Mouse (Mus musculus): Measurements from ENCODE around the gene Tmtc1. TPM values are rescaled to one million over a fixed set of nuclear protein-coding genes. Genes with fewer than 3 reads are reported as not detected.

Gene Tmtc1
- total RNA-seq, 2 experiments from 2014 or later = 55.4 to 64.8 TPM

DNA sequence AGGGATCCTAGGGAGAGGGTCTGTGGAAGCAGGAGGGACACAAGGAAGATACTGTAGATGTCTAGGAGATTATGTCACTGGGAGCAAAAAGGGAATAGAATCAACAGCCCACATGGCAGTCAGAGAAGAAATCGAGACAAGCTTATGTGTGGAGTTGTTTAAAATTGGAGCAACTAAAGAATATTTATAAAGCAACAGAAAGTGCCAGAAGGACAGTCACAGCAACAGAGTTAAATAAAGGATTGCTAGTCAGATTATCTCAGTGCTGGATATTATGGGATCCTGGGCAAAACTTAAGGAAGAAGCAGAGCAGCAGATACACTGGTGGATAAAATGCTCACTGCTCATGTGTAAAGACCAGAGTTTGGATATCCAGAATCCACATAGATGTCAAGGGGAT is 167.8 kb downstream of the Tmtc1 start:
- Histone ChIP-seq H3K4me3 (no peak overlapping the region), H3K27ac (no peak overlapping the region)
- TF ChIP-seq CTCF (IDR thresholded peaks at IDR 0.05) = no peak
- intact Hi-C loops (cut with DNase I) = no loop called here
- DNase-seq = no peak

DNA sequence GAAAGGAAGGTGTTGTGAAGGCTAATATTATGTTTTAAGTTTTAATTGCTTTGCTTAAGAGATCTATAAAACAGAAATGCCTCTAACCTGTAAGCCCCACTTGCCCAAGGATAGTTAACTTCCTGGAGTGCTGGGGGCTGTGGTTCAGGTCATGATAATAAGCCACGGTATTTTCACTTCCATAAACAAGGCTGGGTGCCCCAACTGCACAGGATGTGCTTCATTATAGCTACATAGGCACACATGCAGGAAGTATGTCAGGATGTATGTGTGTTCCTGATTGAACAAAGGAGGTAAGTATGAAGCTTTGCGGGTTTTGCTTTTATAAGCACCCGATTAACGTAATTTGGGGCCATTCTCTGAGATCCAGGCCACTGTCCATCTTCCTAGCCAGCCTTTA is 169.1 kb downstream of the Tmtc1 start:
- intact Hi-C loops (cut with DNase I) = no loop called here
- DNase-seq = no peak
- Histone ChIP-seq H3K27ac (no peak overlapping the region), H3K4me3 (no peak overlapping the region)
- TF ChIP-seq CTCF (IDR thresholded peaks at IDR 0.05) = no peak

DNA sequence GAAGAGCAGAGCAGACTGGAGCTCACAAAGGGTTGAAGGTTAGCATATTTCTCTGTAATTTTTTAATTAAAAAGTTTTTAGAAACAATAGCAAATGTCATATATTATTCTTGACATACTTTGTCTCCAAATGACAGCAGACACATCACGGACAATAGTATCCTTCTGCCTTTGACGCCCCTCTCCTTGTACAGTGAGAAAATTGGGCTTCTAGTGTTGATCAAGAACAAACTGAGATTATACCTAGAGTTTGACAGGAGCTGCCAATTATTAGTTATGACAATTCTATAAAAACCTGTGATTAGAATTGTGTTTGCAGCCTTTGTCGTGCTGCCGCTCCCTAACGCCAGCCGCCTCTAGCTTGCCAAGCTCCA is 183.5 kb downstream of the Tmtc1 start:
- intact Hi-C loops (cut with DNase I) = no loop called here
- no peak overlapping the region for H3K27ac ChIP-seq
- DNase-seq = no peak
- no peak for TF ChIP-seq CTCF (IDR thresholded peaks at IDR 0.05)
- no peak overlapping the region for H3K4me3 ChIP-seq

DNA sequence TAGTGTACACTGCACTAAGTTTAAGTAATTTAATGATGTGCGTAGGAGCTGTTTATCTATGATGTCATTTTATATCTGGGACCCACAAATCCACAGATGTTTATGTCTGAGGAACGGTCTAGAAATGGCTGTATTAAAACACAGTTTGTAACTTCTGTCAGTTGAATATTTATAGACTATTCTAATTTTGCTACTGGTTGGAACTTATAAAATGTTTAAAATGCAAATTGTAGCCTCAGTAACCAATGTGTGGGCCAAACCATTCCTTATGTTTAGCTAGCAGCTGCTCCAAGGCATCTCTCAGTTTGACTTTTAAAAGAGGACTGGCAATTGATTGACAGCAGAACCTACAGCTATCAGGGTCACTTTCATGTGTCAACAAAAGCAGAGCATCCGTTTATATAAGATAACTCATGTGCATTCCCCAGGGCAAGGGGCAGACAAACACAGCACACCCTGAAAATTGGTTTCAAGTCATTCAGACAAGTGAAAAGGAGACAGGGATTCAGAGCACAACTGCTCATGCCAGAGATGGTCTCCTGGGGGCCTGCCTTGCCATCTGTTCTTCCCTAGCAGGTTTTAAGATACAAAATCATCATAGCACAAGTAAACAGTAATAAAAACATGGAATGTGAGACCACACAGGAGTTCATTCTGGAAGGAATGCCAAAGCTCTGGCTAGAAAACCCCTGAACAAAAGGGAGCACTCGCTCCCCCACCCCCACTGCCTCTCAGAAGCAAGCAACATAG is 184.0 kb downstream of the Tmtc1 start:
- no peak for TF ChIP-seq CTCF (IDR thresholded peaks at IDR 0.05)
- intact Hi-C loops (cut with DNase I) = no loop called here
- Histone ChIP-seq H3K4me3 (no peak overlapping the region), H3K27ac (no peak overlapping the region)
- DNase-seq = peak; percentile 29

DNA sequence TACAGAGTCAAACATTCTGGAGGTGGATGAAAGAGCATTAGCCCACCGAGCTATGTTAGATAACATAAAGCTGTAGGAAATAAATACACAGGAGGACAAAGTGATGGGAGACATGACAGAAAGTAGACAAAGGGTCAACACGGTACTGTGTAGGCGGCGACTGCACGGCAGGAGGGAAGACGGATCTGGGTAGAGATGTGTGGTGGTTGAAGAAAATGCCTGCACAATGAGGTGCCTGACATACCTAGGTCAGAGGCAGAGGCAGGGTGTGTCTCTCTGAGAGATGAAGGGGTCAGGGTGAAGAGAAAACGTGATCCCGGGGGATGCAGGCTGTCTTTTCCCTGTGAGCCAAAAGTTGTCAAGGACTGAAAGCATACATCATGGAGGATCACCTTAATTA is 185.1 kb downstream of the Tmtc1 start:
- no peak for DNase-seq
- intact Hi-C loops (cut with DNase I) = no loop called here
- Histone ChIP-seq H3K27ac (no peak overlapping the region), H3K4me3 (no peak overlapping the region)
- no peak for TF ChIP-seq CTCF (IDR thresholded peaks at IDR 0.05)

DNA sequence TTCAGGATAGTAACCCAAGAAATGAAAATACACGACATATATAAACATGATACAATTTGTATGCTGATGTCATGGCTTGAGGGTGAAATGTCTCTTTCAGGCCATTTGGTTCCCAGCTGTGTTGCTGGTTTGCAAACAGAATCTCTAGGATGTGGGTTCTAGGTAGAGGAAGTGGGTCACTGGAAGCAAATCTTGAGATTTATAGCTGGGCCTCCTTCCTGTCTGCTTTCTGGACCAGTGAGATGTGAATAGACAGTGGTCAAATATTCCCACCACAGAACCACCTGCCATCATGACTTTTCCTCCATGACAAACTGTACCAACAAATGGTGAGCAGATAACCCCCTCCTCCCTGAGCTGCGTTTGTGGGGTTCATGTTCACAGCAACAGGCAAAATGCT is 186.4 kb downstream of the Tmtc1 start:
- Histone ChIP-seq H3K4me3 (no peak overlapping the region), H3K27ac (no peak overlapping the region)
- no peak for DNase-seq
- intact Hi-C loops (cut with DNase I) = no loop called here
- no peak for TF ChIP-seq CTCF (IDR thresholded peaks at IDR 0.05)

DNA sequence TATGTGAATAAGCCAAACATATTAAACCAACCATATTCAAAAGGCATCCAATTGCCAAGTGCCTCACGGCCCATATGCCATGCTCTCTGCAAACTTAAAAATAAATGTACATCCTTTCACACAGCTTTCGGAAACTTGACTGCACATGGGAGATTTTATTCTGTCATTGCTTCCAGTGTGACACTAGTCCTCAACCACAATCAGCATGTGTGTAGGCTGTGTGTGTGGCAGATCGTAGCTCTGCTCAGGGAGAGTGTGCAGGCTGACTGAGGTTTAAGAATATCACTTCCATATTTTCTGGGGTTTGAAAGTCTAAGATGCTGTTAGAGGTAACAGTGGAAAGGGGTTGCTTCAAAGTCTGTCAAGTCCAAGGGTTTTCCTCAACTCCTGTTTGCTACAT is 188.1 kb downstream of the Tmtc1 start:
- TF ChIP-seq CTCF (IDR thresholded peaks at IDR 0.05) = no peak
- Histone ChIP-seq H3K4me3 (no peak overlapping the region), H3K27ac (no peak overlapping the region)
- intact Hi-C loops (cut with DNase I) = no loop called here
- no peak for DNase-seq

DNA sequence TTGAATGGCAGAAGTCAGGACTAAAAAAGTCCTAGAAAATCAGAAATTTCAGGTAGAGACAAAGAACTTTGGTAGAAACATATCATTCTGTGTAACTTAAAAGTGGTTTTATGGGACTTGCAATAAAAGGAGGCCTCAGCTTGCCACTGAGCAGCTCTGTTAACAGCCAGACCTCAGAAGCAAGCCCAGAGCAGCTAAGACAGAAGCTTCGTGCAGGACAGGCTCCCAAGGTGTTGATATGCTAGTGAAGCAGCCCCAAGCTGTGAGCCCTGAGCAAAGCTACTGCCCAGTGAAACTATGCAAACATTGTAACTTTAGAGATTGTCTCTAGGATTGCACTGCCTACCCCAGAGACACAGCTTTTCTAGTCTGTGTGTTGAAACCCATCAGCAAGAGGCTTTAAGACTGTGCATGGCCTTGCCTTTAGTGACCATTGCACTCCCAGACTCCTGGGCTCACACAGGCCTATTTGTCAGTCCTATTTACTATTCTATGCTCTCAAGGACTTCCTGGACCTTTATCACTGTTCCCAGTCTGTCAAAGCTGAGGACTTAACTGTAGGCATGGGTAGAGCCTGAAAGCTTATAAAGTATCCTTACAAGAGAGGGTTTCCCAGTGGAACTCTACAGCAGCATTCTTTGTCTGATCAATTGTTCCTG is 188.7 kb downstream of the Tmtc1 start:
- Histone ChIP-seq H3K27ac (no peak overlapping the region), H3K4me3 (no peak overlapping the region)
- no peak for DNase-seq
- no peak for TF ChIP-seq CTCF (IDR thresholded peaks at IDR 0.05)
- intact Hi-C loops (cut with DNase I) = no loop called here

DNA sequence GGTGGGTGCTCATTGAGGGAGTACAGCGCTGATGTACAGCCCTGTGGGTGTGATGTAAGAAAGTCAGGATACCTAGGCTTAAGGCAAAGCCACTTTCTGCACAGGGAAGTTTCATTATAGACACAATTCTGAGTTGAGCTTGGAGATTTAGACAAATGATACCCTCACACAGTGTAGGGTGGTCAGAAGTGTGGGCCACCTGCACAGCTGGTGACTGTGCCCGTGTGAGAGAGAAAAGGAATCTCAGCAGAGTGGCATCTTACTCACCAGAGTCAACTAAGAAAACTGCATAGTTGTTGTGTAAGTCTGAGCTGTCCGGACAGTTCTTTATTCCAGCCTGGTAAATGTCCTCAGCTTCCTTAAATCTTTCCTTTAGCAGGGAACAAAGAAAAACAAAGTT is 195.0 kb downstream of the Tmtc1 start:
- no peak for DNase-seq
- no peak overlapping the region for H3K27ac ChIP-seq
- intact Hi-C loops (cut with DNase I) = no loop called here
- no peak for TF ChIP-seq CTCF (IDR thresholded peaks at IDR 0.05)
- no peak overlapping the region for H3K4me3 ChIP-seq

DNA sequence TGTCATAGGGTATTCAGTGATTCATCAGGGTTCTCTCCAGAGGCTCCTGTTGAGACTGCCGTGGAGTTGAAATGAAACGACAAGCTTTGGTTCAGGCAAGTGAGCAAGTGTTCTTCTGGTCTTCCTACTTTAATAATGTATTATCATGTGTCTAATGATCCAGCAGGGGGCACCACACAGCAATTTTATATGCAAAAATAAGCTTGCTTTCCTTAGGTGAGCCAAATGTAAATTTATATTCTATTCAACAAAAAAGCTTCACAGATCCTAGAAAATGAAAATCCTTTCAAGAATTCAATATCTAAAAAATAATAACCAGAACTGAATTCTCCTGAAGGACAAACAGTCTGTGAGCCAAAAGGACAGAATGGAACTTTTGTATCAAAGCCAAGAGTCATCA is 195.6 kb downstream of the Tmtc1 start:
- H3K4me3 ChIP-seq = no peak overlapping the region
- TF ChIP-seq CTCF (IDR thresholded peaks at IDR 0.05) = peak; percentile 68
- DNase-seq = no peak
- intact Hi-C loops (cut with DNase I) = loop anchor here (1.0 kb wide), 1 partner anchor 269 kb away; no protein-coding TSS in a partner anchor
- no peak overlapping the region for H3K27ac ChIP-seq

DNA sequence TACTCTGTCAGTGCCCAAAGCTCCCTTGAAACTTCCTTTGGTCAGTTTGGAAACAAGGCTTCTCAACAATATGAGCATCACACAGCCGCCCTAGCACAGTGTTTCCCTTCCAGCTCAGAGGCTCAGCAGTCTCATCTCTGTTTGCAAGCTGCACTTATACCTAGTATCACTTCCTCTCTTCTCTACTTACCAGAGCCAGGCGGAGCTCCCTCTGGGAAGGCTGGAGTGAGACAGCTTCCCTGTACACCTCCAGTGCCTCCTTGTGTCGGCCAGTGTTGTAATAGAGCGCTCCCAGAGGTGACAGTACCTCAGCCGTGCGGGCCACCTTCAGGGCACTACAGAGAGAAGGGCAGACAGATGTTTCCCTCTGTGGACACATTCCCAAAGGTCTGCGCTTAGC is 197.6 kb downstream of the Tmtc1 start:
- no peak overlapping the region for H3K27ac ChIP-seq
- DNase-seq = no peak
- no peak overlapping the region for H3K4me3 ChIP-seq
- TF ChIP-seq CTCF (IDR thresholded peaks at IDR 0.05) = no peak
- intact Hi-C loops (cut with DNase I) = no loop called here

DNA sequence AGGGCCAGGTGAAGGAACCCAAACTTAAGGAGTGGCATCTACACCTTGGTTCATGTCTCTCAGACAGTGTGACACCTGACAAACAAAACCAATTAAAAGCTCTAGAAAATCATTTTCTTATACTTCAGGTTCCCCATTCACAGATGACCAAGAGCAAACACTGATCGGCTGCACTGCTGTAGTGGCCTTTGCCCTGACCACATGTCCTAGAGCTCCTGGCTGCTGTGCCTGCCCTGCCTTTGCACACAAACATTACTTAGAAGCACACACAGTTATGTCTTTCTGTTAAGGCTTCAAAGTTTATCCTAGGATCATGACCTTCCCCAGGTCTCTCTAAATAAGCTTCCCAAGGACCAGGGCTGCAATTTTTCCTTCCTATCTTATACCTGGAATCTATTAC is 199.4 kb downstream of the Tmtc1 start:
- Histone ChIP-seq H3K27ac (no peak overlapping the region), H3K4me3 (no peak overlapping the region)
- intact Hi-C loops (cut with DNase I) = no loop called here
- DNase-seq = no peak
- TF ChIP-seq CTCF (IDR thresholded peaks at IDR 0.05) = no peak

DNA sequence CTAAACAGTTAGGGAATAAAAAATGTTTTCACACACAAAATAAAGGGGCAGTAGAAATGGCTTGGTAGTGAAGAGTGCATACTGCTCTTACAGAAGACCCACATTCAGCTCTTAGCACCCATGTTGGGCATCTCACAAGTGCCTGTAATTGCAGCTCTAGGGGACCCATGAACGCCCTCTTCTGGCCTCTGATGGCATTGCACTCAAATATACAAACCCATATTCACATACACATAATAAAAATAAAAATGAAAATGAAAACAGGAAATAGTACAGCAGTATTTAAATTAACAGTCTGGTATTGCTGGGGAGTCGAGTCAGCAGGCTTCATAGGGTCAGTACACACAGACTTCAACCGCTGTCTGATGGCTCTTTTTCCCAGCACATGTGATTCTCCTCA is 201.9 kb downstream of the Tmtc1 start:
- TF ChIP-seq CTCF (IDR thresholded peaks at IDR 0.05) = peak; percentile 44
- intact Hi-C loops (cut with DNase I) = no loop called here
- no peak for DNase-seq
- Histone ChIP-seq H3K4me3 (no peak overlapping the region), H3K27ac (no peak overlapping the region)

DNA sequence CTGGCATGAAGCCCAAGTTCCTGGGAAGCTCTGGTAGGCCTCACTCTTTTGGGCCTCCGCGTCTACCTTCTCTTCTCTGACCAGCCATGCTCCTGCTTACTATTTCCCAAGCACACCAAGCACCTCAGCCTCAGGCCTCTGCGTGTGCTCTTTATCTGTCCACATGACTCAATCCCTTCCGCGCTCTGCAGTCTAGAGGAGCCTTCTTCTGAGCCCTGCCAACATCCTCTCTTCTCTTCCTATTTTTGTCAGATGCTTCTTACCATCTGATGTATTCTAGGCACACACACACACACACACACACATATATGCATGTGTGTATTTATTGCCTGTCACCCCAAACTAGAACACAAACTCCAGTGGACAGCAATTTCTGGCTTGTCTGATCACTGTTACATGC is 202.5 kb downstream of the Tmtc1 start:
- no peak for TF ChIP-seq CTCF (IDR thresholded peaks at IDR 0.05)
- H3K27ac ChIP-seq = no peak overlapping the region
- DNase-seq = no peak
- intact Hi-C loops (cut with DNase I) = no loop called here
- no peak overlapping the region for H3K4me3 ChIP-seq

Measured in gastrocnemius, adult 2 months (tissue).